Comparison of ENCODE assay signal across 20 mouse cellular contexts in genomic region chr7:129666526-129666925, GRCm38 (mm10).
DNase-seq lines count a peak whose midpoint lies in the region; ATAC-seq and TF ChIP-seq lines count a peak whose summit lies in the region.
"Had no signal": no experiment of that assay in that cellular context is flagged by ENCODE, and none has a peak within 500 bp of the region (broad histone marks: within the 10 kb centered on the region; RNA-seq: fewer than 3 reads in every experiment).

No protein-coding gene starts in this region.

- H3K27ac ChIP-seq in heart, embryonic 15.5 days, result peak overlapping the region; percentile 3; the same call in 1 of the 2 replicates
- peak overlapping the region; percentile 82 for H3K27ac ChIP-seq in stomach, embryonic 15.5 days
- H3K27ac ChIP-seq in thymus, adult 2 months (ENCODE audit: control insufficient read depth, insufficient read depth, low read length), result no peak overlapping the region
- H3K27ac ChIP-seq: forebrain, embryonic 12.5 days; heart, adult 2 months had no signal

- no peak for ATAC-seq in heart, embryonic 15.5 days (replicated peaks; ENCODE audit: insufficient number of reproducible peaks, insufficient read depth, low FRiP score, low read depth)
- no peak for ATAC-seq in stomach, embryonic 15.5 days (ENCODE audit: insufficient read depth, low FRiP score, low read depth)
- ATAC-seq: activated CD4-positive, CD25-positive, alpha-beta regulatory T cell, adult 4 months; forebrain, embryonic 16.5 days; hindbrain, embryonic 16.5 days; inflammation-experienced regulatory T-cells, adult 6 months; Patski had no signal

- peaks cover 8% of the 10 kb centered on the region; the same call in 1 of the 2 replicates for H3K4me1 ChIP-seq in heart, embryonic 15.5 days (replicated peaks)
- H3K4me1 ChIP-seq in stomach, embryonic 15.5 days, result peaks cover 15% of the 10 kb centered on the region; the same call in 1 of the 2 replicates
- H3K4me1 ChIP-seq in thymus, adult 2 months (replicated peaks; ENCODE audit: control insufficient read depth, insufficient read depth, low read length), result no peaks in the 10 kb centered on the region

- TF ChIP-seq CTCF in thymus, adult 2 months (IDR thresholded peaks at IDR 0.05; ENCODE audit: borderline replicate concordance, control insufficient read depth, extremely low read depth, insufficient read depth, low read length, poor library complexity), result no peak

- no peak overlapping the region for H3K4me2 ChIP-seq in heart, embryonic 15.5 days
- no peak overlapping the region for H3K4me2 ChIP-seq in stomach, embryonic 15.5 days
- H3K4me2 ChIP-seq: embryonic facial prominence, embryonic 12.5 days; forebrain, embryonic 12.5 days; heart, embryonic 11.5 days had no signal

- intact Hi-C loops in heart, postnatal 36 days (cut with DNase I), result no loop called here

- H3K36me3 ChIP-seq in heart, embryonic 15.5 days, result no peaks in the 10 kb centered on the region
- no peaks in the 10 kb centered on the region for H3K36me3 ChIP-seq in stomach, embryonic 15.5 days
- no peaks in the 10 kb centered on the region for H3K36me3 ChIP-seq in thymus, adult 2 months (ENCODE audit: control insufficient read depth, insufficient read depth, low read length)
- H3K36me3 ChIP-seq: embryonic facial prominence, embryonic 12.5 days; forebrain, embryonic 12.5 days had no signal

- H3K9ac ChIP-seq in heart, embryonic 15.5 days, result no peak overlapping the region
- no peak overlapping the region for H3K9ac ChIP-seq in stomach, embryonic 15.5 days
- H3K9ac ChIP-seq: embryonic facial prominence, embryonic 12.5 days; forebrain, embryonic 12.5 days had no signal

- no peak overlapping the region for H3K4me3 ChIP-seq in heart, embryonic 15.5 days
- H3K4me3 ChIP-seq in stomach, embryonic 15.5 days (replicated peaks), result no peak overlapping the region
- H3K4me3 ChIP-seq in thymus, adult 2 months (ENCODE audit: control insufficient read depth, insufficient read depth, low read length), result no peak overlapping the region
- H3K4me3 ChIP-seq: embryonic facial prominence, embryonic 12.5 days; forebrain, embryonic 12.5 days; heart, adult 2 months had no signal

- DNase-seq in adrenal gland, adult 2 months, result peak; percentile 61
- DNase-seq in adrenal gland, postnatal 10 days, result no peak
- DNase-seq in heart, postnatal 36 days, result no peak
- peak; percentile 52 to 67 for DNase-seq in adrenal gland, postnatal 36 days
- no peak for DNase-seq in layer of hippocampus, postnatal 14 days (ENCODE audit: low spot score in 2 of 2)
- no peak for DNase-seq in thymus, adult 2 months
- DNase-seq: cerebellum, adult 8-10 months; embryo, embryonic 11 days; gastrocnemius, postnatal 14 days; heart, adult 2 months had no signal

- no peaks in the 10 kb centered on the region for H3K9me3 ChIP-seq in heart, embryonic 15.5 days (replicated peaks)
- H3K9me3 ChIP-seq in stomach, embryonic 15.5 days, result no peaks in the 10 kb centered on the region
- H3K9me3 ChIP-seq: embryonic facial prominence, embryonic 12.5 days; forebrain, embryonic 12.5 days had no signal

- WGBS in heart, embryonic 15.5 days, result 67% methylated on average over 2 of the region's 2 CpGs
- 70% methylated on average over 2 of the region's 2 CpGs for WGBS in stomach, embryonic 15.5 days
- WGBS in thymus, adult 2 months, result 78% methylated on average over 2 of the region's 2 CpGs

- no peak for TF ChIP-seq POLR2A in thymus, adult 2 months (IDR thresholded peaks at IDR 0.05; ENCODE audit: control insufficient read depth, extremely low read depth, insufficient read depth, low read length, poor library complexity)

- H3K27me3 ChIP-seq in heart, embryonic 15.5 days, result no peaks in the 10 kb centered on the region
- no peaks in the 10 kb centered on the region for H3K27me3 ChIP-seq in stomach, embryonic 15.5 days (replicated peaks)
- H3K27me3 ChIP-seq in thymus, adult 2 months (ENCODE audit: control insufficient read depth, insufficient read depth, low read length), result no peaks in the 10 kb centered on the region
- H3K27me3 ChIP-seq: embryonic facial prominence, embryonic 12.5 days; Patski had no signal

Comparison
In these comparisons a context has a peak if more than half of its experiments do, and no peak if none do; other contexts are left out.
1. DNase-seq: peak in adrenal gland, adult 2 months (single experiment) and adrenal gland, postnatal 36 days (2 of 2); none in adrenal gland, postnatal 10 days (single experiment), heart, postnatal 36 days (0 of 2), layer of hippocampus, postnatal 14 days (0 of 2) and thymus, adult 2 months (single experiment).